Mouse (Mus musculus): ENCODE measurements around the gene Zfyve27. TPM values are rescaled to one million over a fixed set of nuclear protein-coding genes. Genes with fewer than 3 reads are reported as not detected.

The Zfyve27 gene
- polyA plus RNA-seq, 1 experiment from 2014 or later: 18.4 TPM

GRCm38 (mm10) chr19:42129509-42130293 is 34.0 kb upstream of the Zfyve27 start:
- H3K27ac ChIP-seq: peak overlapping the region; percentile 92
- no peak overlapping the region for H3K9ac ChIP-seq
- no peaks in the 10 kb centered on the region for H3K27me3 ChIP-seq
- H3K9me3 ChIP-seq (replicated peaks): no peaks in the 10 kb centered on the region
- peaks cover 40% of the 10 kb centered on the region for H3K4me1 ChIP-seq (replicated peaks)
- no peaks in the 10 kb centered on the region for H3K36me3 ChIP-seq
- peak overlapping the region; percentile 75 for H3K4me3 ChIP-seq
- ATAC-seq (replicated peaks; ENCODE audit: insufficient number of reproducible peaks, insufficient read depth, low FRiP score, low read depth): no peak
- peak overlapping the region; percentile 95 for H3K4me2 ChIP-seq
- 33% methylated on average over 14 of the region's 14 CpGs for WGBS

- Histone ChIP-seq H3K27me3 (no peaks in the 10 kb centered on the region), H3K27ac (peak overlapping the region; percentile 92), H3K4me2 (peak overlapping the region; percentile 95; the same call in 1 of the 2 replicates), H3K9ac (no peak overlapping the region), H3K4me1 (replicated peaks) (peaks cover 37% of the 10 kb centered on the region), H3K9me3 (replicated peaks) (no peaks in the 10 kb centered on the region), H3K4me3 (no peak overlapping the region), H3K36me3 (no peaks in the 10 kb centered on the region)
- no peak for ATAC-seq (replicated peaks; ENCODE audit: insufficient number of reproducible peaks, insufficient read depth, low FRiP score, low read depth)
- 67% methylated on average over 3 of the region's 3 CpGs for WGBS
Observed at GRCm38 (mm10) chr19:42130294-42130606, 33.5 kb upstream of the Zfyve27 start.

GRCm38 (mm10) chr19:42131101-42131500 is 32.6 kb upstream of the Zfyve27 start:
- H3K27me3 ChIP-seq: no peaks in the 10 kb centered on the region
- no peak overlapping the region for H3K9ac ChIP-seq
- no peak overlapping the region for H3K4me2 ChIP-seq
- H3K4me1 ChIP-seq (replicated peaks): peaks cover 31% of the 10 kb centered on the region
- no peak overlapping the region for H3K4me3 ChIP-seq
- WGBS: 74% methylated on average over 5 of the region's 5 CpGs
- no peaks in the 10 kb centered on the region for H3K9me3 ChIP-seq (replicated peaks)
- no peak for ATAC-seq (replicated peaks; ENCODE audit: insufficient number of reproducible peaks, insufficient read depth, low FRiP score, low read depth)
- H3K36me3 ChIP-seq: no peaks in the 10 kb centered on the region
- H3K27ac ChIP-seq: no peak overlapping the region

- H3K27me3 ChIP-seq: no peaks in the 10 kb centered on the region
- H3K4me1 ChIP-seq (replicated peaks): peaks cover 3% of the 10 kb centered on the region
- no peak overlapping the region for H3K4me2 ChIP-seq
- ATAC-seq (replicated peaks; ENCODE audit: insufficient number of reproducible peaks, insufficient read depth, low FRiP score, low read depth): no peak
- H3K36me3 ChIP-seq: no peaks in the 10 kb centered on the region
- H3K4me3 ChIP-seq: no peak overlapping the region
- H3K9me3 ChIP-seq (replicated peaks): no peaks in the 10 kb centered on the region
- no peak overlapping the region for H3K9ac ChIP-seq
- no peak overlapping the region for H3K27ac ChIP-seq
Observed at GRCm38 (mm10) chr19:42135070-42135469, 28.7 kb upstream of the Zfyve27 start.

GRCm38 (mm10) chr19:42136126-42136525 is 27.6 kb upstream of the Zfyve27 start:
- H3K27me3 ChIP-seq: no peaks in the 10 kb centered on the region
- H3K27ac ChIP-seq: no peak overlapping the region
- no peak for ATAC-seq (replicated peaks; ENCODE audit: insufficient number of reproducible peaks, insufficient read depth, low FRiP score, low read depth)
- no peak overlapping the region for H3K4me3 ChIP-seq
- H3K4me1 ChIP-seq (replicated peaks): no peaks in the 10 kb centered on the region
- no peak overlapping the region for H3K9ac ChIP-seq
- 46% methylated on average over 5 of the region's 5 CpGs for WGBS
- no peak overlapping the region for H3K4me2 ChIP-seq
- H3K36me3 ChIP-seq: no peaks in the 10 kb centered on the region
- no peaks in the 10 kb centered on the region for H3K9me3 ChIP-seq (replicated peaks)

- Histone ChIP-seq H3K27me3 (no peaks in the 10 kb centered on the region), H3K9ac (no peak overlapping the region), H3K4me2 (no peak overlapping the region), H3K27ac (no peak overlapping the region), H3K36me3 (no peaks in the 10 kb centered on the region), H3K4me1 (replicated peaks) (no peaks in the 10 kb centered on the region), H3K4me3 (no peak overlapping the region), H3K9me3 (replicated peaks) (no peaks in the 10 kb centered on the region)
- no peak for ATAC-seq (replicated peaks; ENCODE audit: insufficient number of reproducible peaks, insufficient read depth, low FRiP score, low read depth)
- 90% methylated on average over 4 of the region's 4 CpGs for WGBS
Observed at GRCm38 (mm10) chr19:42137167-42137672, 26.5 kb upstream of the Zfyve27 start.

- no peaks in the 10 kb centered on the region for H3K9me3 ChIP-seq (replicated peaks)
- H3K27me3 ChIP-seq: no peaks in the 10 kb centered on the region
- H3K36me3 ChIP-seq: no peaks in the 10 kb centered on the region
- no peak for ATAC-seq (replicated peaks; ENCODE audit: insufficient number of reproducible peaks, insufficient read depth, low FRiP score, low read depth)
- H3K4me3 ChIP-seq: no peak overlapping the region
- H3K4me2 ChIP-seq: no peak overlapping the region
- no peaks in the 10 kb centered on the region for H3K4me1 ChIP-seq (replicated peaks)
- no peak overlapping the region for H3K9ac ChIP-seq
- 81% methylated on average over 15 of the region's 15 CpGs for WGBS
- no peak overlapping the region for H3K27ac ChIP-seq
Observed at GRCm38 (mm10) chr19:42138517-42139285, 25.1 kb upstream of the Zfyve27 start.

GRCm38 (mm10) chr19:42139724-42140517 is 23.8 kb upstream of the Zfyve27 start:
- no peak overlapping the region for H3K4me2 ChIP-seq
- 68% methylated on average over 5 of the region's 5 CpGs for WGBS
- no peaks in the 10 kb centered on the region for H3K9me3 ChIP-seq (replicated peaks)
- H3K27ac ChIP-seq: no peak overlapping the region
- H3K36me3 ChIP-seq: no peaks in the 10 kb centered on the region
- no peak for ATAC-seq (replicated peaks; ENCODE audit: insufficient number of reproducible peaks, insufficient read depth, low FRiP score, low read depth)
- H3K4me3 ChIP-seq: no peak overlapping the region
- H3K27me3 ChIP-seq: no peaks in the 10 kb centered on the region
- H3K4me1 ChIP-seq (replicated peaks): peaks cover 6% of the 10 kb centered on the region
- no peak overlapping the region for H3K9ac ChIP-seq

GRCm38 (mm10) chr19:42141998-42142397 is 21.8 kb upstream of the Zfyve27 start:
- Histone ChIP-seq H3K9ac (no peak overlapping the region), H3K9me3 (replicated peaks) (no peaks in the 10 kb centered on the region), H3K4me3 (no peak overlapping the region), H3K36me3 (no peaks in the 10 kb centered on the region), H3K27me3 (no peaks in the 10 kb centered on the region), H3K4me1 (replicated peaks) (peaks cover 14% of the 10 kb centered on the region), H3K4me2 (no peak overlapping the region), H3K27ac (no peak overlapping the region)
- WGBS: 72% methylated on average over 3 of the region's 3 CpGs
- ATAC-seq (replicated peaks; ENCODE audit: insufficient number of reproducible peaks, insufficient read depth, low FRiP score, low read depth): no peak

GRCm38 (mm10) chr19:42142757-42143156 is 21.0 kb upstream of the Zfyve27 start:
- no peaks in the 10 kb centered on the region for H3K27me3 ChIP-seq
- peaks cover 15% of the 10 kb centered on the region for H3K4me1 ChIP-seq (replicated peaks)
- no peak overlapping the region for H3K4me2 ChIP-seq
- 69% methylated on average over 2 of the region's 2 CpGs for WGBS
- H3K9me3 ChIP-seq (replicated peaks): no peaks in the 10 kb centered on the region
- H3K36me3 ChIP-seq: no peaks in the 10 kb centered on the region
- no peak overlapping the region for H3K9ac ChIP-seq
- no peak for ATAC-seq (replicated peaks; ENCODE audit: insufficient number of reproducible peaks, insufficient read depth, low FRiP score, low read depth)
- no peak overlapping the region for H3K27ac ChIP-seq
- H3K4me3 ChIP-seq: no peak overlapping the region

GRCm38 (mm10) chr19:42144067-42144466 is 19.7 kb upstream of the Zfyve27 start:
- no peaks in the 10 kb centered on the region for H3K36me3 ChIP-seq
- H3K9ac ChIP-seq: no peak overlapping the region
- ATAC-seq (replicated peaks; ENCODE audit: insufficient number of reproducible peaks, insufficient read depth, low FRiP score, low read depth): no peak
- H3K4me1 ChIP-seq (replicated peaks): peaks cover 29% of the 10 kb centered on the region
- H3K27ac ChIP-seq: no peak overlapping the region
- 0 out of 2 replicates have a peak overlapping the region, but pooled peaks have one; percentile 16 for H3K4me2 ChIP-seq
- no peaks in the 10 kb centered on the region for H3K9me3 ChIP-seq (replicated peaks)
- H3K4me3 ChIP-seq: no peak overlapping the region
- no peaks in the 10 kb centered on the region for H3K27me3 ChIP-seq
- WGBS: 32% methylated on average over 6 of the region's 6 CpGs
